Mouse (Mus musculus): ENCODE measurements around the gene Bdnf. TPM values are rescaled to one million over a fixed set of nuclear protein-coding genes. Genes with fewer than 3 reads are reported as not detected.

The Bdnf gene
- total RNA-seq, 2 experiments from 2014 or later: not detected

GRCm38 (mm10) chr2:109704053-109704452, 29.6 kb downstream of the Bdnf start:
- ATAC-seq (ENCODE audit: poor library complexity, severe bottlenecking): no peak

GRCm38 (mm10) chr2:109706524-109706923, 32.0 kb downstream of the Bdnf start:
- no peak for ATAC-seq (ENCODE audit: poor library complexity, severe bottlenecking)

- ATAC-seq (ENCODE audit: poor library complexity, severe bottlenecking): no peak
These were observed 34.8 kb downstream of the Bdnf start for GRCm38 (mm10) chr2:109709346-109709745.

- ATAC-seq (ENCODE audit: poor library complexity, severe bottlenecking): no peak
These were observed 36.5 kb downstream of the Bdnf start for GRCm38 (mm10) chr2:109711049-109711448.

GRCm38 (mm10) chr2:109725261-109725660, 50.8 kb downstream of the Bdnf start:
- no peak for ATAC-seq (ENCODE audit: poor library complexity, severe bottlenecking)

GRCm38 (mm10) chr2:109725831-109726230, 51.3 kb downstream of the Bdnf start:
- ATAC-seq (ENCODE audit: poor library complexity, severe bottlenecking): no peak

GRCm38 (mm10) chr2:109729221-109729620, 54.7 kb downstream of the Bdnf start:
- no peak for ATAC-seq (ENCODE audit: poor library complexity, severe bottlenecking)

GRCm38 (mm10) chr2:109733201-109734039, 58.9 kb downstream of the Bdnf start:
- no peak for ATAC-seq (ENCODE audit: poor library complexity, severe bottlenecking)

- ATAC-seq (ENCODE audit: poor library complexity, severe bottlenecking): no peak
These were observed 59.7 kb downstream of the Bdnf start for GRCm38 (mm10) chr2:109734228-109734627.

- ATAC-seq (ENCODE audit: poor library complexity, severe bottlenecking): no peak
These were observed 60.2 kb downstream of the Bdnf start for GRCm38 (mm10) chr2:109734666-109735065.

- no peak for ATAC-seq (ENCODE audit: poor library complexity, severe bottlenecking)
These were observed 60.8 kb downstream of the Bdnf start for GRCm38 (mm10) chr2:109735347-109735746.

- ATAC-seq (ENCODE audit: poor library complexity, severe bottlenecking): no peak
These were observed 61.8 kb downstream of the Bdnf start for GRCm38 (mm10) chr2:109736306-109736705.

GRCm38 (mm10) chr2:109738331-109738730, 63.8 kb downstream of the Bdnf start:
- no peak for ATAC-seq (ENCODE audit: poor library complexity, severe bottlenecking)

GRCm38 (mm10) chr2:109743208-109743960, 68.9 kb downstream of the Bdnf start:
- ATAC-seq (ENCODE audit: poor library complexity, severe bottlenecking): no peak

GRCm38 (mm10) chr2:109746223-109746622, 71.7 kb downstream of the Bdnf start:
- ATAC-seq (ENCODE audit: poor library complexity, severe bottlenecking): no peak

GRCm38 (mm10) chr2:109748412-109748811, 73.9 kb downstream of the Bdnf start:
- no peak for ATAC-seq (ENCODE audit: poor library complexity, severe bottlenecking)

- ATAC-seq (ENCODE audit: poor library complexity, severe bottlenecking): no peak; the same call in 1 of the 2 replicates
These were observed 74.3 kb downstream of the Bdnf start for GRCm38 (mm10) chr2:109748815-109749214.

GRCm38 (mm10) chr2:109749964-109750363, 75.5 kb downstream of the Bdnf start:
- no peak for ATAC-seq (ENCODE audit: poor library complexity, severe bottlenecking)

GRCm38 (mm10) chr2:109750484-109750883, 76.0 kb downstream of the Bdnf start:
- ATAC-seq (ENCODE audit: poor library complexity, severe bottlenecking): no peak

GRCm38 (mm10) chr2:109756305-109756704, 81.8 kb downstream of the Bdnf start:
- peak; percentile 63 for ATAC-seq (ENCODE audit: poor library complexity, severe bottlenecking)

- ATAC-seq (ENCODE audit: poor library complexity, severe bottlenecking): peak; percentile 97
These were observed 92.3 kb downstream of the Bdnf start for GRCm38 (mm10) chr2:109766772-109767171.

- no peak for ATAC-seq (ENCODE audit: poor library complexity, severe bottlenecking)
These were observed 94.3 kb downstream of the Bdnf start for GRCm38 (mm10) chr2:109768814-109769213.
